Mouse (Mus musculus): ENCODE data around the gene Plin4. TPM values are rescaled to one million over a fixed set of nuclear protein-coding genes. Genes with fewer than 3 reads are reported as not detected.

The Plin4 gene
- total RNA-seq, 2 experiments from 2014 or later, result not detected

GRCm38 (mm10) chr17:56131136-56131535 lies 21.5 kb upstream of the Plin4 start:
- no peak for ATAC-seq (replicated peaks; ENCODE audit: low FRiP score, poor library complexity, severe bottlenecking)

DNA sequence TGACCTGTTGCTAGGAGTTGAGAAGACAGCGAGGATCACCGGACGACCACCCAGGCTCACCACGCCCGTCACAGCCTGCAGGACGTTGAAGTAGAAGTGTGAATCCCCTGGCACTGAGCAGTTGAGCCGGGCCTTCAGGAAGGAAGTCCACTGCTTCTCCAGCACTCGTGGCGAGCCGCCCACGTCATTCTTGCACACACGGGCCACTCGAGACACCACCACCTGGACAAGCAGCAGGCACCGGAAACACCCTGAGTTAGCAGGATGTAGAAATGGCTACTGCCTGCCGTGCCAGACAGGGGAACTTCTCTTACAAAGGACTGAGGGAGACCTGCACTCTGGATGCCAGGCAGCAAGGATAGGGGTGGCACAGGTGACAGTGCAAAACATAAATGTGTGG lies 18.6 kb upstream of the Plin4 start:
- ATAC-seq (replicated peaks; ENCODE audit: low FRiP score, poor library complexity, severe bottlenecking), result no peak

- no peak for ATAC-seq (replicated peaks; ENCODE audit: low FRiP score, poor library complexity, severe bottlenecking)
Observed at GRCm38 (mm10) chr17:56126175-56126574, 16.6 kb upstream of the Plin4 start.

GRCm38 (mm10) chr17:56125276-56125630 lies 15.7 kb upstream of the Plin4 start:
- no peak for ATAC-seq (replicated peaks; ENCODE audit: low FRiP score, poor library complexity, severe bottlenecking)

- peak; percentile 55 for ATAC-seq (replicated peaks; ENCODE audit: low FRiP score, poor library complexity, severe bottlenecking)
Observed at GRCm38 (mm10) chr17:56124377-56125275, 15.0 kb upstream of the Plin4 start.

- ATAC-seq (replicated peaks; ENCODE audit: low FRiP score, poor library complexity, severe bottlenecking), result no peak
Observed at GRCm38 (mm10) chr17:56123681-56124340, 14.2 kb upstream of the Plin4 start.

GRCm38 (mm10) chr17:56123161-56123560 lies 13.6 kb upstream of the Plin4 start:
- ATAC-seq (replicated peaks; ENCODE audit: low FRiP score, poor library complexity, severe bottlenecking), result no peak

- no peak for ATAC-seq (replicated peaks; ENCODE audit: low FRiP score, poor library complexity, severe bottlenecking)
Observed at GRCm38 (mm10) chr17:56121826-56122225, 12.2 kb upstream of the Plin4 start, which contains the start of gene Lrg1. Gene Lrg1, minus strand, starts transcription at chr17:56122001.

- ATAC-seq (replicated peaks; ENCODE audit: low FRiP score, poor library complexity, severe bottlenecking), result no peak
Observed at GRCm38 (mm10) chr17:56119981-56120880, 10.6 kb upstream of the Plin4 start.

DNA sequence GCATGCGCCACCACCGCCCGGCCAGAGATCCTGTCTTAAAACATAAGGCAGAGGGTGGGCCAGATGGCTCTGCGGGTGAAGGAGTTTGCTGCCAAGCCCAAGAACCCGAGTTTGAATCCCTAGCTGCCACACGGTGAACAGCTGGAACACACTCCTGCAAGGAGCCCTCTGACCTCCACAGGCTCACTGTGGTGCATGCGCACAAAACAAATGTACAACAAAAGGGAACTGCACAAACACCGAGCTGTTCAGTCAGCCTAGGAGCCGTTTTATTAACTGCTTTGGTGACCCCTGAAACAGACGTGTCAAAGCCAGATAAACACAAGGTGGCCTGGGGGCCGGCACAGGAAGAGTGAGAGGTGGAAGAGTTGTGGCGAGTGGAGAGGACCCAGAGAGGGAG lies 9.8 kb upstream of the Plin4 start:
- no peak for ATAC-seq (replicated peaks; ENCODE audit: low FRiP score, poor library complexity, severe bottlenecking)

GRCm38 (mm10) chr17:56117251-56117710 lies 7.7 kb upstream of the Plin4 start, which contains the start of gene Plin5:
Gene Plin5, minus strand, starts transcription at chr17:56117596.
- ATAC-seq (replicated peaks; ENCODE audit: low FRiP score, poor library complexity, severe bottlenecking), result no peak

GRCm38 (mm10) chr17:56116193-56116592 lies 6.6 kb upstream of the Plin4 start:
- ATAC-seq (replicated peaks; ENCODE audit: low FRiP score, poor library complexity, severe bottlenecking), result no peak

- ATAC-seq (replicated peaks; ENCODE audit: low FRiP score, poor library complexity, severe bottlenecking), result no peak
Observed at GRCm38 (mm10) chr17:56112743-56113142, 3.1 kb upstream of the Plin4 start.

- ATAC-seq (replicated peaks; ENCODE audit: low FRiP score, poor library complexity, severe bottlenecking), result peak; percentile 68
Observed at GRCm38 (mm10) chr17:56111864-56112263, 2.3 kb upstream of the Plin4 start.

DNA sequence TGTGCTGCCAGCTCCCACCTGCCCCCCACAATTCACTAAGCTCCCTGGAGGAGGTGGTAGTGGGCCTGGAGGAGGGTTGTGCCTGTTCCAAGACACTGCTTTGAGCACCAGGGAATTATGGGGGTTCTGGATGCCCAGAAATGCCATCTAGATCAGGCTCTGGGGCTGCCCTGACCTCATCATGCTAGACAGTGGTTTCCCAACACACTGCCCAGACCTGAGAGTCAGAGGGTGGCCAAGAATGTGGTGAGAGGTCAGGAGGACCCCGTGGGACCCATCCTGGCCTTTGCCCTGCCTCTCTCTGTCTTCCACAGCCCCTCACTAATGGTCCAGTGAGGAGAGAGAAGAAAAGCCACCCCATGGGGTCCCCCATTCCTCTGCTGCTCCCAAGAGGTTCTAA lies 1.4 kb upstream of the Plin4 start:
- ATAC-seq (replicated peaks; ENCODE audit: low FRiP score, poor library complexity, severe bottlenecking), result no peak

DNA sequence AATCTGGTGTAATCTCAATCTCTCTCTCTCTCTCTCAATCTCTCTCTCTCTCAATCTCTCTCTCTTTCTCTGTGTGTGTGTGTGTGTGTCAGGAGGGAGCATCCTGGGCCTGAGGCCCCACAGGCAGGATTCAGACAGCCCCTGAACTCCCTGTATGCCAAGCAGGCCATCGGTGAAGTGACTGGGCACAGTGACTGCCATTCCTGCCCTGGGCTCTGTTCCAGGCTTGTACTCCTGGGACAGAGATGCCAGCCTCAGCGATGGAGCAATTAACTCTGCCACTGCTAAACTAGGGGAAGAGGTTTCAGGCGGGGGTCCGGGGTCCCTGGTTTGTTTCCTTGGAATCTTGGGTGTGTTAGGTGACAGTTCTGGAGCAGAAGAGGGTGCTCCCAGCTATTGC lies 968 bp upstream of the Plin4 start:
- no peak for ATAC-seq (replicated peaks; ENCODE audit: low FRiP score, poor library complexity, severe bottlenecking)

GRCm38 (mm10) chr17:56108334-56109044 lies 1.1 kb downstream of the Plin4 start:
- no peak for ATAC-seq (replicated peaks; ENCODE audit: low FRiP score, poor library complexity, severe bottlenecking)

DNA sequence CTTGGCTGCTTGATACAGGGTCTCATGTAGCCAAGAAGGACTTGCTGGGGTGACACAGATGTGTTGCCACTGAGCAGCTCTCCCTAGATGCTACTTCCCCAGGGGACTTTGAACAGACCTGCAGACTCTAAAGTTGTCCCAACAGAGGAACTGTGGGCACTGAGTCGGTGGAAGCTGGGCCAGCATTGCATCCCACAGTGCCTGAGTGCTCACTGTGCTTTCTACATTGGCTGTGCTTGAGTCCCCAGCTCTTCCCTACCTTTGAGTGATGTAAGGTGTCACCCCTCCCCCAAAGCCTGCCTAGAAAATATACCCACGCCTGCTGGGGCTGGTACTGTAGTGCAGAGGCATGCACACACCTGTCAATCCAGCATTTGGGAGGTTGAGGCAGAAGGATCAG lies 1.9 kb downstream of the Plin4 start:
- ATAC-seq (replicated peaks; ENCODE audit: low FRiP score, poor library complexity, severe bottlenecking), result no peak

DNA sequence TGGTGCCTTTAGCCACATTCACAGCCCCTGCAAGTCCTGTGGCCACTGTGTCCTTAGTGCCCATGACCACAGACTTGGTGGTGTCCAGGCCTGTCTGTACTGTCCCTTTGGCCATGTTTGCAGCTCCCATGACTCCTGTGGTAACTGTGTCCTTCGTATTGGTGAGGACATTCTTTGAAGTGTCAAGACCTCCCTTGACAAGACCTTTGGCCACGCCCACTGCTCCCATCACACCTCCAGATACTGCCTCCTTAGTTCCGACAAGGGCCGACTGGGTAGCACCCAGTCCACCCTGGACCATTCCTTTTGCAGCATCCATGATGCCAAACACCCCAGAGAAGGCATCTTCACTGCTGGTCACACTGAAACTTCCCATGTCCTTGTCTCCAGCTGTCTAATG lies 2.6 kb downstream of the Plin4 start:
- no peak for ATAC-seq (replicated peaks; ENCODE audit: low FRiP score, poor library complexity, severe bottlenecking)
